Mouse (Mus musculus) ES-E14 (cell line): ENCODE data around the gene Ttll5.

Experiments used
- CHD2 ChIP-seq: IDR thresholded peaks from 2 replicates; pipeline ENCODE4 v1.6.1; 2014; ENCODE audit warnings: mild to moderate bottlenecking, low read depth, low read length, inconsistent platforms
- ZC3H11A ChIP-seq: IDR thresholded peaks from 2 replicates; pipeline ENCODE4 v1.6.1; 2012; ENCODE audit warnings: low read depth, mild to moderate bottlenecking, inconsistent platforms, low read length, borderline replicate concordance

- no peak for TF ChIP-seq CHD2
- TF ChIP-seq ZC3H11A, result no peak
These were observed 143.9 kb downstream of the Ttll5 start for GRCm38 (mm10) chr12:85968409-85968808.
